Mouse (Mus musculus) bone marrow, adult 2 months (tissue): ENCODE measurements around the gene Cpn2. TPM values are rescaled to one million over a fixed set of nuclear protein-coding genes. Genes with fewer than 3 reads are reported as not detected.

ENCODE experiments used
- H3K27ac ChIP-seq: fragments of 200-500 bp; 2 replicates; pipeline ENCODE4 v1.5.1; 2012; ENCODE audit warnings: low read depth, mild to moderate bottlenecking, control low read depth, inconsistent platforms, low read length; ENCODE audit not compliant: control insufficient read depth, poor library complexity, insufficient read depth
- H3K4me1 ChIP-seq: fragments of 200-500 bp; 2 replicates; pipeline ENCODE4 v1.6.1; 2011; ENCODE audit warnings: low read length; ENCODE audit not compliant: control insufficient read depth, insufficient read depth
- H3K4me3 ChIP-seq: fragments of 200-500 bp; replicated peaks from 2 replicates; pipeline ENCODE3; 2011; ENCODE audit warnings: mild to moderate bottlenecking, low read depth, low read length, control low read depth; ENCODE audit not compliant: control insufficient read depth
- CTCF ChIP-seq: fragments of 200-500 bp; IDR thresholded peaks from 2 replicates; pipeline ENCODE4 v1.5.1; 2011; ENCODE audit warnings: low read length, control low read depth; ENCODE audit not compliant: control insufficient read depth, insufficient read depth
- POLR2A ChIP-seq: fragments of 200-500 bp; IDR thresholded peaks from 2 replicates; pipeline ENCODE4 v1.6.1; 2011; ENCODE audit warnings: low read depth, mild to moderate bottlenecking, control low read depth, low read length, borderline replicate concordance; ENCODE audit not compliant: control insufficient read depth
- WGBS: fragments of 180-500 bp; shearing (Covaris S2); methylation state at CpG from one replicate; pipeline ENCODE4 v1.1.7; 2018; 5-methylcytosine and 5-hydroxymethylcytosine counted together
- polyA plus RNA-seq: library from polyadenylated mRNA; stranded (reverse); fragments of >200 nt; gene quantifications from 2 replicates; pipeline ENCODE4 v1.2.4, GENCODE M21; 2011; ENCODE audit warnings: low replicate concordance; ENCODE audit not compliant: missing spikeins, insufficient read depth, insufficient read length

Gene Cpn2
- 0.22 TPM in 1 of 2 replicates, not detected in the other for polyA plus RNA-seq

GRCm38 (mm10) chr16:30267359-30267758, at the start of gene Cpn2:
Gene Cpn2 (minus strand): TSS chr16:30267499.
- Histone ChIP-seq H3K27ac (no peak within 1 kb of the TSS), H3K4me1 (no peaks in the 10 kb centered on the region; the same call in 1 of the 2 replicates), H3K4me3 (no peak within 1 kb of the TSS)
- WGBS = 83% methylated on average over 5 of the region's 5 CpGs
- TF ChIP-seq POLR2A (no peak), CTCF (no peak)

GRCm38 (mm10) chr16:30314236-30314635, 46.9 kb upstream of the Cpn2 start:
- no peak overlapping the region for H3K4me3 ChIP-seq
- peaks cover 5% of the 10 kb centered on the region; the same call in 1 of the 2 replicates for H3K4me1 ChIP-seq
- no peak overlapping the region for H3K27ac ChIP-seq
- no peak for TF ChIP-seq POLR2A
- TF ChIP-seq CTCF = peak; percentile 25; the same call in 1 of the 2 replicates

GRCm38 (mm10) chr16:30310647-30311046, 43.3 kb upstream of the Cpn2 start, which contains the start of gene Gp5:
Gene Gp5 (minus strand): TSS chr16:30310779.
- peak within 1 kb of the TSS; percentile 41 for H3K4me3 ChIP-seq
- TF ChIP-seq POLR2A (no peak), CTCF (no peak)
- peaks cover 5% of the 10 kb centered on the region for H3K4me1 ChIP-seq
- H3K27ac ChIP-seq = peak within 1 kb of the TSS; percentile 26; the same call in 1 of the 2 replicates

- Histone ChIP-seq H3K4me3 (no peak overlapping the region), H3K4me1 (peaks cover 5% of the 10 kb centered on the region), H3K27ac (no peak overlapping the region)
- 46% methylated on average over 8 of the region's 8 CpGs for WGBS
- TF ChIP-seq CTCF = no peak
- no peak for TF ChIP-seq POLR2A
These were observed 42.8 kb upstream of the Cpn2 start for GRCm38 (mm10) chr16:30310171-30310515.

- TF ChIP-seq CTCF (no peak), POLR2A (no peak)
- Histone ChIP-seq H3K27ac (peak overlapping the region; percentile 26; the same call in 1 of the 2 replicates), H3K4me3 (peak overlapping the region; percentile 41), H3K4me1 (peaks cover 5% of the 10 kb centered on the region)
- 3% methylated on average over 34 of the region's 34 CpGs for WGBS
These were observed 42.3 kb upstream of the Cpn2 start for GRCm38 (mm10) chr16:30309395-30310170.

- Histone ChIP-seq H3K4me1 (peaks cover 5% of the 10 kb centered on the region), H3K4me3 (peak overlapping the region; percentile 59), H3K27ac (peak overlapping the region; percentile 12; the same call in 1 of the 2 replicates)
- TF ChIP-seq POLR2A (no peak), CTCF (no peak)
- under 1% methylated on average over 72 of the region's 72 CpGs for WGBS
These were observed 41.5 kb upstream of the Cpn2 start for GRCm38 (mm10) chr16:30308616-30309394.

- no peak overlapping the region for H3K27ac ChIP-seq
- H3K4me1 ChIP-seq = peaks cover 5% of the 10 kb centered on the region
- 24% methylated on average over 29 of the region's 29 CpGs for WGBS
- TF ChIP-seq CTCF = no peak
- no peak for TF ChIP-seq POLR2A
- H3K4me3 ChIP-seq = peak overlapping the region; percentile 59
These were observed 40.8 kb upstream of the Cpn2 start for GRCm38 (mm10) chr16:30307961-30308615.
